Mouse (Mus musculus): ENCODE results near the gene H3f3b.
"Not testable (repeated sequence)": the region's sequence is repeated elsewhere in the genome, so short reads cannot be mapped to it uniquely, and the experiment has no call there.

Gene H3f3b

GRCm38 (mm10) chr11:116020519-116020922 is 7.2 kb downstream of the H3f3b start:
- DNase-seq, result peak; percentile 52

DNA sequence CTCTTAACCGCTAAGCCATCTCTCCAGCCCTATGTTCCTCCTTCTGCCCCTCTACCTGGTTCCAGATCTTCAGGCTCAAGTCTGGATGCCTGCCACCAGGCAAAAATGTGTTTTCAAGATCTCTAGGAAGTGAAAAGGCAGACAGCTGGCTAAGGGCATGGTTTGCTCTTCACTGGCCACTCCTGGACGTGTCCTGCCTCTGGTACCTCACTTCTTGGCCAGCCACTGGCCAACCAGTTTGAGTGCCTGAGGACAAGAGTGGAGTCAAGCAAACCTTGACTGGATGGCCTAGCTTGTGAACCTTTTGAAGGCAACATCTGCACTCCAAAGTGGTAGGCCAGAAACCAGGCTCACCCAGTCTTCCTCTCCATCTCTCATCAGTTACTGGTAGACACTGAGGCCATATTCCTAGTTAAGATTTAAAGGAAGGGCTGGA is 7.8 kb downstream of the H3f3b start:
- DNase-seq, result peak; percentile 64

- no peak for DNase-seq
Observed at GRCm38 (mm10) chr11:116019360-116019791, 8.4 kb downstream of the H3f3b start.

DNA sequence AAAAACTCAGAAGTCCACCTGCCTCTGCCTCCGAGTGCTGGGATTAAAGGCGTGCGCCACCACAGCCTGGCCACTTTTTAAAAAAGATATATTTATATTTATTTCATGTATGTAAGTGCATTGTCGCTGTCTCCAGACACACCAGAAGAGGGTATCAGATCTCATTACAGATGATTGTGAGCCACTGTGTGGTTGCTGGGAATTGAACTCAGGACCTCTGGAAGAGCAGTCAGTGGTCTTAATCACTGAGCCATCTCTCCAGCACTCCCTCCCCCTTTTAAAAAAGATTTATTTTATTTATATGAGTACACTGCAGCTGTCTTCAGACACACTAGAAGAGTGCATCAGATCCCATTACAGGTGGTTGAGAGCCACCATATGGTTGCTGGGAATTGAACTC is 8.9 kb downstream of the H3f3b start:
- DNase-seq, result not testable (repeated sequence)

DNA sequence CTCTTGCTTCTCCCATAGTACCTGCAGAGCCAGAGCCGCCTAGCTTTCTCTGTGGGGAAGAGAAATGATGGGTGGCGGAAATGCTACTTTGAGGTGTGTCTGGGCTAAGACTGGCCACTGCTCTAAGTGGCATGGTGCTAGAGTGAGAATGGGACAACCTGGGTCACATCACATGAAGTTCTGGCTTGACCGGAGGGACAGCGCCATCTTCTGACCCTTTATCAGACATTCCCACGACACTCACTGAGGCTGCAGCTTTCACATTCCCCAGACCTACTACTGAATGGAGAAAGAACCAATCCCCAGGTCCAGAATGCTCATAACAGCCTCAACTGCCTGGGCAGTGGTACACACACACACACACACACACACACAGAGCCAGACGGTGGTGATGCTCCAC is 9.7 kb downstream of the H3f3b start:
- DNase-seq, result peak; percentile 76

- no peak for DNase-seq
Observed at GRCm38 (mm10) chr11:116014821-116015220, 12.9 kb downstream of the H3f3b start.

DNA sequence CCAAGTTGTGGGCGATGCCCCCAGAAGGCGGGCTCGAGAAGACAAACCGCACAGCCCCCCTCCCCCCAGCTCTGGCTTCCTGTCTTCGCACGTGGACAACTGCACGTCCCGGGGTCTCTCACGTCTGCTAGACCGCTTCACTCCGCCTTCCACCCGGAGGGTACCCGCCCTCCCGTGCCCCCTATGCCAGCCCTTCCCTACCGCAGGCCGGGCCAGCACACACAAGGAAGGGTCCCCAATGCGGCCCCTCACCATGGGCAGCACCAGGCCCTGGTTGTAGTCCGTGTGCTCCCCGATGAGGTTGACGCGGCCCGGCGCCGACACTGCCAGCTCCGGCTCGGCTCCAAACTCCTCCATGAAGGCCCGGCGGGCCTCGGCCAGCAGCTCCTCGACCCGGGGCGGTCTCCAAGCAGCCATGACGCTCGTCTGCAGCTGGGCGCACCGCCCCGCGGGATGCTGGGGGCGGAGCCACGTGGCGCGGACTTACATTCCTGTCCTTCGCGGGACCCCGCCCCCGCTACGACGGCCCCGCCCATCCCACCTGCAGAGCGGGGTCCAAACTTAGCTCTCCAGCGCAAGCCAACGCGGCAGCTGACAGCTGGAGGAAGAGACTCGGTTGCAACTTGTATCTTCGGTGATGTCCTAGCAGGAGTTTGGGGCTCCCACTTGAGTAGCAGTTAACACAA is 15.4 kb downstream of the H3f3b start, which contains the start of gene Galk1:
TSS of gene Galk1 (minus strand) at position 458 of the 686 bp plus-strand sequence.
- peak; percentile 96 for DNase-seq

GRCm38 (mm10) chr11:116011529-116012261 is 16.1 kb downstream of the H3f3b start:
- no peak for DNase-seq

DNA sequence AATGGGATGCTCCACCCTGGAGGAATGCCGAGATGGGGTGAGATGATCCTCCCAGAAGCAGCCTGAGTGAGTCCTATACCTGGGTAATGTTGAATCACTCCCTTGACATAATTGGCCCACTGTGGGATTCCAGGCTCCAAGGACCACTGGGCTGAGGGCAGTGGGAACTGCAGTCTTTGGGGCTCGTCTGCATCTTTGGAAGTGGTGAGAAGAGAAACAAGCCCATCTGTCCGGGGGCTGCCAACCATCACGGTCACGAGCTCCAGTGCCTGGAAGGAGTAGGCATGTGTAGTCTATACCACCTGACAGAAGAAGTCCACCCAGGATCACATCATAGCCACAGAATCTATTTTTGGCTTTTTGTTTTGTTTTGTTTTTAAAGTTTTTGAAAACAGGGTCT is 16.8 kb downstream of the H3f3b start:
- no peak for DNase-seq

- no peak for DNase-seq
Observed at GRCm38 (mm10) chr11:116010146-116010545, 17.6 kb downstream of the H3f3b start.

- no peak for DNase-seq
Observed at GRCm38 (mm10) chr11:116009661-116010060, 18.1 kb downstream of the H3f3b start.

DNA sequence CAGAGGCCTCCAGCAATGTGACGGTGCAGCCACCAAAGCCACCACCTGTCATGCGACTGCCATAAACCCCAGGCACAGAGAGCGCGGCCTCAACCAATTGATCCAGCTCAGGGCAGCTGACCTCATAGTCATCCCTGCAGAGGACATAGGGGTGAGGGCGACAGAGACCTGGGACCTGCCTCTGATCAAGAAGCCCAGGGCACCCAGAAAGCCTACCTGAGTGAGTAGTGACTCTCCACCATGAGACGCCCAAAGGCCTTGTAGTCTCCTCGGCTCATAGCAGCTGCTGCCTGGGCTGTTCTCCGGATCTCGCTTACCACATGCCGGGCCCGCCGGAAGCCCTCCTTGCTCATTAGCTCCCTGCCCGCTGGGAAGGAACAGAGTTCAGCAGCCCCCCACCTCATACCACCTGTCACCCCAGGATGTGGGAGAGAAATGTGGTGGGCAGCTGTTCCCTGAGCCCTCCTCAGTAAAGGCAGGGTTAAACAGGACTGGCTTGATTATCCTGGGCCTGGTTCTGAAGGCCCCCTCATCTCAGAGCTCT is 18.9 kb downstream of the H3f3b start:
- no peak for DNase-seq

DNA sequence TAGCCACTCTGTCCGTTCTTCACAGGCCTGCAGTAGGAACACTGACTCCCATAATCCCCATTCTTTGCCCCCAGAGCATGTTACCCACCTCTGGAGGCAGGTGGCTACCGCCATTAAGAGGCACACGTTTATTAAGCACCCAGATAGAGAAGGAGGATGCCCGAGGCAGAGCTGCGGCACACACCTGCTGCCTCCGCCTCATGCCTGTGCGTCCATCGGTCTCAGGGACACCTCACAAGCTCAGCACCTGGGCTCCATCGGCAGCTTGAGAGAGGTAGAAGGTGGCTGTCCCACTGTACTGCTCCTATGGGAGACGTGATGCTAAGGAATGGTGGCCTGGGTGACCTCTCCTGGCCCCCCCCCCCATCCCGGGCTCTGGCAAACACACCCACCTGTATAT is 19.4 kb downstream of the H3f3b start:
- no peak for DNase-seq

DNA sequence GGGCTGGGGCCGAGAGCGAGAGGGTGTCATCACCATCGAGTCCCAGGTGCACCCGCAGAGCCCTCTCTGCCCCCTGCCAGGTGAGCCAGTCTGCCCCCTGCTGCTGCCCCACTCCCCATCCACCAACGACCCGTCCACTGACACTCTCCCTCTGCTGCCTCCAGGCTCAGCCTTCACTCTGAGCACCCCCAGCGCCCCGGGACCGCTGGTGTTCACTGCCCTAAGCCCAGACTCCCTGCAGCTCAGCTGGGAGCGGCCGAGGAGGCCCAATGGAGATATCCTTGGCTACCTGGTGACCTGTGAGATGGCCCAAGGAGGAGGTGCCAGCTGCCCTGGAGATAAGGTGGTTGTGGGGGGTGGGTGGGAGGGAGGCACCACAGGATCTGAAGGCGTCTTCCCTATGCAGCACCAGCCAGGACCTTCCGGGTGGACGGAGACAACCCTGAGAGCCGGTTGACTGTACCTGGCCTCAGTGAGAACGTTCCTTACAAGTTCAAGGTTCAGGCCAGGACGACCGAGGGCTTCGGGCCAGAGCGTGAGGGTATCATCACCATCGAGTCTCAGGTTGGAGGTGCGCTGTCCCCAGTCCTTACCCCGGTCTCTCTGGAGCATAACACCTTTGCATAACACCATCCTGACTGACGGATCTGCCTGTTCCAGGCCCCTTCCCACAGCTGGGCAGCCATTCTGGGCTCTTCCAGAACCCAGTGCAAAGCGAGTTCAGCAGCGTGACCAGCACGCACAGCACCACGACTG is 20.5 kb downstream of the H3f3b start:
- DNase-seq, result no peak

- no peak for DNase-seq
Observed at GRCm38 (mm10) chr11:116005701-116006419, 21.9 kb downstream of the H3f3b start.

- DNase-seq, result peak; percentile 91
Observed at GRCm38 (mm10) chr11:116004840-116005700, 22.7 kb downstream of the H3f3b start.

GRCm38 (mm10) chr11:116004186-116004823 is 23.5 kb downstream of the H3f3b start:
- DNase-seq, result no peak

DNA sequence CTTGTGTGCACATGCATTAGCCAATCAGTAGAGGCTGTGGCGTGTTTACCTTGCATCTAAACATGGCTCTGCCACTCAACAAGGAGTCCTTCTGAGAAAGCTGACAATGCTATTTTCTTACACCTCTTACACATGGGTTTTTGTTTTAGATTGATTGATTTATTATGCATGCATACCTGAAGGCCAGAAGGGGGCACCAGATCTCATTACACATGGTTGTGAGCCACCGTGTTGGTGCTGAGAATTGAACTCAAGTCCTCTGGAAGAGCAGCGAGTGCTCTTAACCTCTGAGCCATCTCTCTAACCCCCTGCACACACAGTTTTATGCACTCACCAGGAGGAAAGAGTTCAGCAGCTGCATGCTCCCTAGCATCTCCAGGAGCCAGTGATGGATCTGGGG is 24.9 kb downstream of the H3f3b start:
- DNase-seq, result no peak

- no peak for DNase-seq
Observed at GRCm38 (mm10) chr11:116001725-116002124, 26.0 kb downstream of the H3f3b start.

GRCm38 (mm10) chr11:116000607-116001006 is 27.2 kb downstream of the H3f3b start:
- no peak for DNase-seq

- peak; percentile 86 for DNase-seq
Observed at GRCm38 (mm10) chr11:115999538-116000143, 28.1 kb downstream of the H3f3b start.
